Mouse (Mus musculus) cerebellum, adult 2 months (tissue): ENCODE measurements around the gene Gng8. TPM values are rescaled to one million over a fixed set of nuclear protein-coding genes. Genes with fewer than 3 reads are reported as not detected.

ENCODE experiments used
- DNase-seq, 2 experiments: peaks; one replicate each; pipeline ENCODE4 v3.0.0; 2021
- H3K27ac ChIP-seq: fragments of 200-500 bp; 2 replicates; pipeline ENCODE4 v1.5.1; 2012; ENCODE audit warnings: low read length, control low read depth, inconsistent platforms; ENCODE audit not compliant: insufficient read depth
- H3K27me3 ChIP-seq: fragments of 200-500 bp; 2 replicates; pipeline ENCODE4 v1.6.1; 2012; ENCODE audit warnings: inconsistent platforms, mild to moderate bottlenecking, low read length, moderate library complexity; ENCODE audit not compliant: control insufficient read depth, insufficient read depth
- H3K4me1 ChIP-seq: fragments of 200-500 bp; 2 replicates; pipeline ENCODE4 v1.6.1; 2011; ENCODE audit warnings: low read length; ENCODE audit not compliant: control insufficient read depth, insufficient read depth
- H3K4me3 ChIP-seq: fragments of 200-500 bp; replicated peaks from 2 replicates; pipeline ENCODE3; 2011; ENCODE audit warnings: mild to moderate bottlenecking, low read depth, low read length, control low read depth; ENCODE audit not compliant: insufficient read depth
- CTCF ChIP-seq: fragments of 200-500 bp; IDR thresholded peaks from 2 replicates; pipeline ENCODE4 v1.5.1; 2011; ENCODE audit warnings: low read depth, mild to moderate bottlenecking, control low read depth, low read length, moderate library complexity, borderline replicate concordance; ENCODE audit not compliant: insufficient read depth
- POLR2A ChIP-seq: fragments of 200-500 bp; IDR thresholded peaks from 2 replicates; pipeline ENCODE4 v1.6.1; 2011; ENCODE audit warnings: low read length, control low read depth, borderline replicate concordance; ENCODE audit not compliant: insufficient read depth
- WGBS: fragments of 180-500 bp; shearing (Covaris S2); methylation state at CpG from one replicate; pipeline ENCODE4 v1.1.7; 2018; 5-methylcytosine and 5-hydroxymethylcytosine counted together
- polyA plus RNA-seq: library from polyadenylated mRNA; depleted of rRNA; stranded (reverse); fragments of >200 nt; gene quantifications from 2 replicates; pipeline ENCODE4 v1.2.3, GENCODE M21; 2012

Gene Gng8
- polyA plus RNA-seq, 1 experiment: 14.0 TPM

- 23% methylated on average over 10 of the region's 10 CpGs for WGBS
- no peaks in the 10 kb centered on the region for H3K27me3 ChIP-seq
- H3K4me3 ChIP-seq: no peak overlapping the region
These were observed 18.3 kb downstream of the Gng8 start for GRCm38 (mm10) chr7:16909909-16910308.

DNA sequence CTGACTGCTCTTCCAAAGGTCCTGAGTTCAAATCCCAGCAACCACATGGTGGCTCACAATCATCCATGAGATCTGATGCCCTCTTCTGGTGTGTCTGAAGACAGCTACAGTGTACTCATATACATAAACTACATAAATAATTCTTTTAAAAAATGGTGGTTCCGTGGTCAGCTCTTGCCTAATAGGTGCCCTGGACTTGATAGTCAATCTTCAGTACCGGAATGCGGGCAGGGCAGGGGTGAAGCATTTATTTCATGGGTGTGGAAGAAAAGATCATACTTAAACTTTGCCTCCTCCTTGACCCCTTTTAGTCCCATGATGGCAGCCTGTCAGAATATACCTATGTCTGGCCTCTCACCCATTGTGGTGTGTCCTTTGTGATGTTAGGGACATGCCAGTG lies 20.3 kb downstream of the Gng8 start:
- WGBS: 95% methylated on average over 3 of the region's 3 CpGs
- Histone ChIP-seq H3K27ac (no peak overlapping the region), H3K27me3 (no peaks in the 10 kb centered on the region), H3K4me1 (peaks cover 17% of the 10 kb centered on the region), H3K4me3 (no peak overlapping the region)
- no peak for TF ChIP-seq CTCF
- no peak for TF ChIP-seq POLR2A
- DNase-seq: no peak

More at GRCm38 (mm10) chr7:16909909-16910308, 18.3 kb downstream of the Gng8 start:
- TF ChIP-seq CTCF (no peak), POLR2A (no peak)
- H3K4me1 ChIP-seq: 0 out of 2 replicates have a peak, but pooled peaks cover 2% of the 10 kb centered on the region
- no peak overlapping the region for H3K27ac ChIP-seq
- no peak for DNase-seq

DNA sequence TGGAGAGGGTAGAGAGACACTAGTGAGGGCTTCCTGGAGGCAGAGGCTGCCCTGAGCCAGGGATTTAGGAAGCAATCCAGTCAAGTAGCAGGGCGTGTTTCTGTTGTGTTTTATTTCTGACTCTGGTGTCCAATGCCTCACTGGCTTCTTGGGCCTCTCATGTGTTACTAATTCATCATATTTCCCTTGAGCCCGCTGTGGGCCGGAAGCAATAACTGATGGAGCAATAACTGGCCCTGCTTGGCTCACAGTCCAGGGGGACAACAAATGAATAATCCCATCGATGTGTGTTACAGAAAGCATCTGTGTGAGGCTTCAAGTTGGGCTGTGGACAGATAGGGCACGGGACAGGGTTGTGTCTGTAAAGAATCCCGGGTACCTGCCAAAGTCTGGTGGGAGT lies 20.8 kb downstream of the Gng8 start:
- Histone ChIP-seq H3K27ac (no peak overlapping the region), H3K4me3 (no peak overlapping the region), H3K27me3 (no peaks in the 10 kb centered on the region), H3K4me1 (peaks cover 21% of the 10 kb centered on the region)
- DNase-seq: no peak
- 63% methylated on average over 6 of the region's 6 CpGs for WGBS
- TF ChIP-seq CTCF: no peak
- no peak for TF ChIP-seq POLR2A

DNA sequence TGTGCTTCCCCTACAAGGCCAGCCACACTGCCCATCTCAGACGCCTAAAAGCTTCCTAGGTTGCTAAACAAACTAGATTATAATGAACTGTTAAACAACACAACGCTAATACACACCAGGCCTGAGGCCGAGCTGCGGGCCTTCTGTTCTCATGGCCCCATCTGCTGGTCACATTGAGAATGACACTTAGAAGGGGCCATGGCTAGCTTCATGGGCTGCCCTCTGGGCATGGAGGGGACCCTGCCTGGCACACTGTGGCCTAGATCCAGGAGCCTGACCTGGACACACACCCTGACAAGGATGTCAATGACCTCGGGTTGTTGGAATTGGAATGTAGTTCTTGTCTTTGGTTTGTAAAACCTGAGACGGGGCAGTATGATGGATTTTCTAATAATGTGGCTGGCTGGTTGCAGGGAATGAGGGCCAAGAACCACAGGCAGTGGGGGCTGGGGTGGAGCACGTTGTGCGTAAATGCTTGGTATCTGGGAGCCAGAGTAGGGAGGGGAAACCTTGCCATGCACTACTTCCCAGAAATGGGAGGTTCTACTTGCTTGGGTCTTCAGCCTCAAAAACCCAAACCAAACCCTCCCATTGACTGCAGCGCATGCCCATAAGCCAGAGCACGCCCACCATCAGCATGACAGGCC lies 22.3 kb downstream of the Gng8 start:
- Histone ChIP-seq H3K27ac (no peak overlapping the region), H3K27me3 (no peaks in the 10 kb centered on the region), H3K4me3 (no peak overlapping the region), H3K4me1 (peaks cover 36% of the 10 kb centered on the region)
- WGBS: 23% methylated on average over 10 of the region's 10 CpGs
- peak; percentile 71 to 77 for DNase-seq
- TF ChIP-seq POLR2A (0 out of 2 replicates have a peak, but pooled peaks have one; percentile 23), CTCF (peak; percentile 87)

GRCm38 (mm10) chr7:16914453-16915343 lies 23.1 kb downstream of the Gng8 start:
- WGBS: 77% methylated on average over 18 of the region's 18 CpGs
- Histone ChIP-seq H3K4me3 (no peak overlapping the region), H3K27me3 (no peaks in the 10 kb centered on the region), H3K27ac (no peak overlapping the region), H3K4me1 (peaks cover 42% of the 10 kb centered on the region)
- TF ChIP-seq POLR2A: no peak
- TF ChIP-seq CTCF: no peak
- DNase-seq: peak in 1 of 2 experiments; percentile 34

- WGBS: 37% methylated on average over 32 of the region's 32 CpGs
- Histone ChIP-seq H3K27ac (no peak overlapping the region), H3K4me1 (peaks cover 46% of the 10 kb centered on the region), H3K4me3 (no peak overlapping the region), H3K27me3 (no peaks in the 10 kb centered on the region)
- DNase-seq: peak; percentile 45 to 58
- no peak for TF ChIP-seq CTCF
- TF ChIP-seq POLR2A: no peak
These were observed 24.1 kb downstream of the Gng8 start for GRCm38 (mm10) chr7:16915461-16916340.

GRCm38 (mm10) chr7:16916342-16917265 lies 25.0 kb downstream of the Gng8 start:
- peak; percentile 55 to 62 for DNase-seq
- Histone ChIP-seq H3K27me3 (no peaks in the 10 kb centered on the region), H3K4me1 (peaks cover 46% of the 10 kb centered on the region), H3K27ac (no peak overlapping the region), H3K4me3 (no peak overlapping the region)
- TF ChIP-seq CTCF: no peak
- no peak for TF ChIP-seq POLR2A
- WGBS: 45% methylated on average over 30 of the region's 30 CpGs
